Mouse (Mus musculus) lung, adult 2 months (tissue): ENCODE results near the gene Mcmbp. TPM values are rescaled to one million over a fixed set of nuclear protein-coding genes. Genes with fewer than 3 reads are reported as not detected.

Experiments
- DNase-seq: peaks from one replicate; pipeline ENCODE4 v3.0.0; 2022
- H3K4me1 ChIP-seq: fragments of 200-500 bp; 2 replicates; pipeline ENCODE4 v1.6.1; 2011; ENCODE audit warnings: low read length; ENCODE audit not compliant: control insufficient read depth, insufficient read depth
- H3K4me3 ChIP-seq: fragments of 200-500 bp; replicated peaks from 2 replicates; pipeline ENCODE3; 2011; ENCODE audit warnings: low read depth, mild to moderate bottlenecking, control low read depth, low read length; ENCODE audit errors: extremely low read depth
- CTCF ChIP-seq: fragments of 200-500 bp; IDR thresholded peaks from 2 replicates; pipeline ENCODE4 v1.5.1; 2011; ENCODE audit warnings: mild to moderate bottlenecking, low read length, control low read depth; ENCODE audit not compliant: insufficient read depth
- POLR2A ChIP-seq: fragments of 200-500 bp; IDR thresholded peaks from 2 replicates; pipeline ENCODE4 v1.6.1; 2011; ENCODE audit warnings: low read depth, mild to moderate bottlenecking, control low read depth, low read length, borderline replicate concordance; ENCODE audit errors: extremely low read depth
- WGBS: fragments of 180-500 bp; shearing (Covaris S2); methylation state at CpG from one replicate; pipeline ENCODE4 v1.1.7; 2018; 5-methylcytosine and 5-hydroxymethylcytosine counted together
- polyA plus RNA-seq: library from polyadenylated mRNA; depleted of rRNA; stranded (reverse); fragments of >200 nt; gene quantifications from 2 replicates; pipeline ENCODE4 v1.2.3, GENCODE M21; 2012; rRNA removed

Gene Mcmbp
- polyA plus RNA-seq: 31.1 and 32.5 TPM in 2 replicates

DNA sequence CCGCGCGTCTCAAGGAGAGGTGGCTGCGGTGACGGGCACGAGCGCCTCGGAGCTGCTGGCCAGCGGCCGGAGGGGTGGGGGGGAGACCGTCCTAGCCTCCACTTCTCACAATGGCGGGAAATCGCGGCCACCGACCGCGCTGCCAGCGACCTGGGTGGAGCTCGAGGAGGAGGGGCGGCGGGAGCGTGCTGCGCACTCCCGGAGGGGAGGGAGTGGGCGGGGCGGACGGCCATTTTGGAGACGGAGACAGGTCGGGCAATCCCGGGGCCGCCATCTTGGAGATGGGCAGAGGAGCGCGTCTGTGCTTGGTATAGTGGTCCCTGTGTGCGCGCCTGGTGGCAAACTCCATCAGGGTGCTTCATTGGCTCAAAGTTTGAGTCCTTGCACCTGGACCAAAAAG lies at the start of gene Mcmbp:
Gene Mcmbp (minus strand): TSS at position 162 of the 400 bp plus-strand sequence.
- peak; percentile 95 for DNase-seq
- TF ChIP-seq CTCF (no peak), POLR2A (peak; percentile 69; the same call in 1 of the 2 replicates)
- under 1% methylated on average over 31 of the region's 35 CpGs for WGBS
- H3K4me1 ChIP-seq: peaks cover 10% of the 10 kb centered on the region
- H3K4me3 ChIP-seq: peak within 1 kb of the TSS; percentile 84

DNA sequence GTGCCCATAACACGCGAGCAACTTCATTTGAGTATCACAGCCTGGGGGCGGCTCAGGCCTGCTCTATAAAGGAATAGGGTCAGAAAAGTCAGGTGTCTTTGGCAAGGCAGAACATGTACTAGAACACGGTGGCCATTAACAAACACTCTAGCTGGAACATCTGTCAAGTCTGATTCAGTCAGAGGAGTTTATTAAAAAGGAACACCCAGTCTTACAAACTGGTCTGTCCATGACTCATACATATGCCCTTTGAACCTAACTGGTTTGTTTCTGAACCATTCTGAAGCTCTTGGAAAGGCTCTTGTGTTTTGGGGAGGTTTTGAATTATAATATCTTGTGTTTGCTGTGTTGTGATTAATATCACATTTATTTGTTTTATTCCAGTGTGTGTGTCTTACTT lies 49.8 kb upstream of the Mcmbp start:
- TF ChIP-seq CTCF (no peak), POLR2A (no peak)
- DNase-seq: no peak
- WGBS: 69% methylated on average over 4 of the region's 4 CpGs
- H3K4me3 ChIP-seq: no peak overlapping the region
- H3K4me1 ChIP-seq: peaks cover 3% of the 10 kb centered on the region; the same call in 1 of the 2 replicates

DNA sequence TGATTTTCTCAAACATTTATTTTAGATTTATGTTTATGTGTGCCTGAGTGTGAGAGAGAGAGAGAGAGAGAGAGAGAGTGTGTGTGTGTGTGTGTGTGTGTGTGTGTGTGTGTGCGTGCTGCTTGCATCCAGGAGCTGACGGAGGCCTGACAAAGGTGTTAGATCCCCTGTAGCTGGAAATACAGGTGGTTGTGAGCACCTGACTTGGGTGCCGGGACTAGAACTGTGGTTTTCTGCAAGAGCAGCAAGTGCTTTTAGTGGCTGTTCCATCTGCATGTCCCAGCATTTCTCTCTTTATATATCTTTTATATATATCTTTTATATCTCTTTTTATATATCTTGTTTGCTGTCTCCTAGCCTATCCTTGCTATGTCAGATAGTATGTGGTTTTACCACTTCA lies 41.6 kb upstream of the Mcmbp start:
- WGBS: 93% methylated on average over 3 of the region's 3 CpGs
- TF ChIP-seq CTCF (no peak), POLR2A (no peak)
- no peaks in the 10 kb centered on the region for H3K4me1 ChIP-seq
- DNase-seq: no peak
- no peak overlapping the region for H3K4me3 ChIP-seq

DNA sequence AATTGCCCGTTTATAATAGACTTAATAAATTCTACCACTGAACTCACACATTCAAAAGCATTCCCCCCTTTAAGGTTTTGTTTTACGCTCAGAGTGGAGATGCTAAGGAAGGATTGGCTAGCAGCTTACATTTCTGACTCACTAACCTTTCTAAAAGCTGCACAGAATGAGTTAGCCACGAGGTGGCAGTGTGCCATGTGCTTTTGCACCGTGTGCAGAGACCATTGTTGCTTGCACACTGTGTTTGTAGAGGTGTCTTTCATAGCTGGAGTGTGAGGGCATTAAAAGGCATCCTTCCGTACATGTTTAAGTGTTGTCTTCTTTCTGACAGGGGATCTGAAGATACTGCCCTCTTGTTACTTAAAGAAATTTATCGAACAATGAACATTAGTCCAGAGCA lies 39.0 kb upstream of the Mcmbp start:
- TF ChIP-seq POLR2A (no peak), CTCF (peak; percentile 77)
- no peaks in the 10 kb centered on the region for H3K4me1 ChIP-seq
- WGBS: 45% methylated on average over 6 of the region's 6 CpGs
- no peak overlapping the region for H3K4me3 ChIP-seq
- no peak for DNase-seq

DNA sequence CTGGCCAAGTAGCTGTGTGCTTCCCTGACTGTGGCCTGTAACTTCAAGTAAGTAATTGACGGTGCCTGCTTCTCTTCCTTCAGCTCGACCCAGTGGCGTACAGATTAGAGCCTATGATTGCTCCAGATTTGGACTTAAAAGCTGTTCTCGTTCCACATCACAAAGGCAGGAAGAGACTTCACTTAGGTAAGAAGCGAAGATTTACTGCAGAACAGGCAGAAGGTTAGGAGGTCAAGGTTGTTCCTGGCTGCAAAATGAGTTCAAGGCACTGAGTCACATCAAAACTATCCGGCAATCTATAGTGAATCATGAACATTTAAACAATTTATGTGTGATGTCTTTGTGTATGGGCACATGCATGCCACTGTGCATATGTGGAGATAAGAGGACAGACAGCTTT lies 36.9 kb upstream of the Mcmbp start:
- no peak overlapping the region for H3K4me3 ChIP-seq
- H3K4me1 ChIP-seq: no peaks in the 10 kb centered on the region
- WGBS: 68% methylated on average over 6 of the region's 6 CpGs
- DNase-seq: no peak
- TF ChIP-seq POLR2A (no peak), CTCF (no peak)

DNA sequence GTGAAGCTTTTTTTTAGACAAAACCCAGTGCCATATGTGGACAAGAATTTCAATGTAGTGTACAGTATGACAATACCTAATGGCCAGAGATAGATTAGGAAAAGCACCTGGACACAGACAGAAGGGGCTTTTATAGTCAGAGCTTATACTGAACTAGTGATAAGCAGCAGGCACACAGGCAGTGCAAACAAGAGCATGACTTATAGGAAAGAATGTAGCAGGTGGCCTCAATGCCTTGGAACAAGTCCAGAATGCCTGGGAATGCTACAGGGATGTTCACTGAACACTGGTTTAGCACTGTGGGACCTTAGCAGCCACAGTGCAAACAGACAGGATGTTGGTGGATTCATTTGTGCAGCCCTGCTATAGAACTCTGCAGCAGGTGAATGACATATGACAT lies 26.4 kb upstream of the Mcmbp start:
- Histone ChIP-seq H3K4me3 (no peak overlapping the region), H3K4me1 (no peaks in the 10 kb centered on the region)
- DNase-seq: no peak
- no peak for TF ChIP-seq POLR2A
- TF ChIP-seq CTCF: no peak

DNA sequence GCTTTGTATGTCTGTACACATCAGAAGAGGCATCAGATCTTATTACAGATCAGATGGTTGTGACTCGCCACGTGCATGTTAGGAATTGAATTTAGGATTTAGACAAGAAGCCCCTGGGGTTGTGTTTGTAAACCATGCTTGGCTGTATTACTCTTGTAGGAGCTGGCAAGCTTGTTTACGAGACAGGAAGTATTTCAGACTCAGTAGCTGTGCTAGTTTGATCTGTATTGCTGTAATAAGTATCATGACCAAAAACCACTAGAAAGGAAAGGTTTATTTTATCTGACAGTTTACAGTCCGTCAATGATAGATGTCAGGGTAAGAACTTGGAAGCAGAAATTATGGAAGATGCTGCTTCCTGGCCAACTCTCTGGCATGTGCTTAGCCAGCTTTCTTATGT lies 18.7 kb upstream of the Mcmbp start:
- no peaks in the 10 kb centered on the region for H3K4me1 ChIP-seq

DNA sequence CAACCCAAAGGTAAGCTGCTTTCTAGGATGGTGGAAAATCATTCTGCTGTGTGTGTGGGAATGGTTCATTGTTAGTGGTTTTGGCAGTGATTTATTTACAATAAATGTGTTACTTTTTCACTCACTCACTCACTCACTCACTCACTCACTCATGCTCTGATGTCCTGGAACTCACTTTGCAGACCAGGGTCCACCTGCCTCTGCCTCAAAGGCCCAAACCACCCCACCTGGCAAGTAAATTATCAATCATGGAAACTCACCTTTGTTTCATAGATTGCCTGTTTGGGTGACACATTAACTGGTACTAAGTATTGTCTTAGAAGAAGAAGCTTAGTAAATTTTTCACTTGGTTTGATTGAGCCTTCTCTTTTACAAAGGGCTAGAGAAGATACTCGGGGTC lies 15.1 kb upstream of the Mcmbp start:
- DNase-seq: no peak
- H3K4me3 ChIP-seq: no peak overlapping the region
- TF ChIP-seq CTCF (no peak), POLR2A (no peak)
- no peaks in the 10 kb centered on the region for H3K4me1 ChIP-seq
- 93% methylated on average over 1 of the region's 1 CpGs for WGBS

More for the DNA sequence above, 18.7 kb upstream of the Mcmbp start:
- 70% methylated on average over 4 of the region's 4 CpGs for WGBS
- no peak for DNase-seq
- H3K4me3 ChIP-seq: no peak overlapping the region
- TF ChIP-seq POLR2A (no peak), CTCF (no peak)

DNA sequence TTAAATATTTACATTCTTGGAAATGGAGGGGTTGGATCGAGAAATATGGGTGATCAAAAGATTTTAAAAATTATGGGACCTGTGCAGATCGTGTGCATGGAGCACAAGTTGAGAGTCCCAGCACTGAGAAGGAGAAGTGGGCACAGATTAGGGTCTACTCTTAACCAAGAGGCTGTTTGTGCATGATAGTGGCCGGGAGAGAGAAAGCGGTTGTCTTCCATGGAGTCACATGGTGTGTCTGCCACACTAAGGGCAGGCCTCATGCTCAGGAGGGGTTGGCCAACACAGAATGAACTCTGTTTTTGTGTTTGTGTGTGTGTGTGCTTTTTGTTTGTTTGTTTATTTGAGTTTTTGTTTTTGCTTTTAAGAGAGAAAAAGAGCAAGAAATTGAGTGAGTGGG lies 11.7 kb upstream of the Mcmbp start:
- WGBS: 84% methylated on average over 4 of the region's 4 CpGs
- no peak for DNase-seq
- peaks cover 2% of the 10 kb centered on the region; the same call in 1 of the 2 replicates for H3K4me1 ChIP-seq
- TF ChIP-seq POLR2A (no peak), CTCF (no peak)
- H3K4me3 ChIP-seq: no peak overlapping the region

DNA sequence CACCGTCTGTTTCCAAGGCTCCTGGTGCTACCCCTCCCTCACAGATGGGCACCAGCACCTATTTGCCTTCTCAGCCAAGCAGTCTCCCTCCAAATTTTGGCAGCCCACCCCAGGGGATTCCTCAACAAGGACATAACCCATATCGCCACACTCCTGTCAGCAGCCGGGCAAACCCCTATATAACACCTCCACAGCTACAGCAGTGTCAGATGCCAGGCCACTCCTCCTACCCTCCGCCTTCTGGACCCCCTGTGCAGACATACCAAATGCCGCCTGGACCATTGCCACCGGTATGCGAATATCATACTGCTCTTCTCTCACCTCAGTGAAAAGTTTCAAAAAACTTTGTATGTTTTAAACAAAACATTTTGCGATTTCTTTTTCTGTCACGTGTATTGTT lies 10.0 kb upstream of the Mcmbp start:
- TF ChIP-seq CTCF (no peak), POLR2A (no peak)
- 88% methylated on average over 9 of the region's 9 CpGs for WGBS
- H3K4me3 ChIP-seq: no peak overlapping the region
- peaks cover 9% of the 10 kb centered on the region; the same call in 1 of the 2 replicates for H3K4me1 ChIP-seq
- no peak for DNase-seq
